Mouse (Mus musculus): Measurements from ENCODE around the gene P3h3. TPM values are rescaled to one million over a fixed set of nuclear protein-coding genes. Genes with fewer than 3 reads are reported as not detected.

The P3h3 gene
- polyA plus RNA-seq, 1 experiment from 2014 or later, result 4.5 TPM

- no peak for ATAC-seq
- Histone ChIP-seq H3K27me3 (replicated peaks; ENCODE audit: control insufficient read depth, insufficient read depth, low read length) (peaks cover 49% of the 10 kb centered on the region), H3K4me3 (ENCODE audit: low read depth, low read length) (peak overlapping the region; percentile 70; the same call in 1 of the 2 replicates), H3K9me3 (ENCODE audit: control insufficient read depth) (no peaks in the 10 kb centered on the region), H3K4me2 (replicated peaks; ENCODE audit: low read depth) (peak overlapping the region; percentile 98), H3K36me3 (ENCODE audit: control insufficient read depth, insufficient read depth) (no peaks in the 10 kb centered on the region), H3K9ac (ENCODE audit: low read depth, low read length) (no peak overlapping the region), H3K27ac (ENCODE audit: low read depth, low read length) (no peak overlapping the region), H3K4me1 (replicated peaks; ENCODE audit: control insufficient read depth, insufficient read depth, low read length) (no peaks in the 10 kb centered on the region)
- 20% methylated on average over 14 of the region's 14 CpGs for WGBS
- no peak for TF ChIP-seq CTCF (IDR thresholded peaks at IDR 0.05; ENCODE audit: low read depth)
Observed at GRCm38 (mm10) chr6:124856321-124856720, 1.2 kb downstream of the P3h3 start.

GRCm38 (mm10) chr6:124854647-124855046 lies 2.9 kb downstream of the P3h3 start:
- TF ChIP-seq CTCF (IDR thresholded peaks at IDR 0.05; ENCODE audit: low read depth), result no peak
- H3K4me2 ChIP-seq (replicated peaks; ENCODE audit: low read depth), result no peak overlapping the region
- no peaks in the 10 kb centered on the region for H3K4me1 ChIP-seq (replicated peaks; ENCODE audit: control insufficient read depth, insufficient read depth, low read length)
- peaks cover 41% of the 10 kb centered on the region for H3K27me3 ChIP-seq (replicated peaks; ENCODE audit: control insufficient read depth, insufficient read depth, low read length)
- H3K9me3 ChIP-seq (ENCODE audit: control insufficient read depth), result no peaks in the 10 kb centered on the region
- no peak overlapping the region for H3K27ac ChIP-seq (ENCODE audit: low read depth, low read length)
- H3K9ac ChIP-seq (ENCODE audit: low read depth, low read length), result no peak overlapping the region
- no peaks in the 10 kb centered on the region for H3K36me3 ChIP-seq (ENCODE audit: control insufficient read depth, insufficient read depth)
- no peak for ATAC-seq
- 70% methylated on average over 12 of the region's 12 CpGs for WGBS
- H3K4me3 ChIP-seq (ENCODE audit: low read depth, low read length), result no peak overlapping the region

GRCm38 (mm10) chr6:124850535-124850934 lies 7.0 kb downstream of the P3h3 start:
- peaks cover 3% of the 10 kb centered on the region; the same call in 1 of the 2 replicates for H3K27me3 ChIP-seq (replicated peaks; ENCODE audit: control insufficient read depth, insufficient read depth, low read length)
- H3K36me3 ChIP-seq (ENCODE audit: control insufficient read depth, insufficient read depth), result no peaks in the 10 kb centered on the region; the same call in 1 of the 2 replicates
- H3K9me3 ChIP-seq (ENCODE audit: control insufficient read depth), result no peaks in the 10 kb centered on the region
- no peaks in the 10 kb centered on the region for H3K4me1 ChIP-seq (replicated peaks; ENCODE audit: control insufficient read depth, insufficient read depth, low read length)
- no peak for ATAC-seq
- no peak overlapping the region for H3K4me2 ChIP-seq (replicated peaks; ENCODE audit: low read depth)
- 60% methylated on average over 8 of the region's 8 CpGs for WGBS
- no peak overlapping the region for H3K9ac ChIP-seq (ENCODE audit: low read depth, low read length)
- H3K27ac ChIP-seq (ENCODE audit: low read depth, low read length), result no peak overlapping the region
- no peak overlapping the region for H3K4me3 ChIP-seq (ENCODE audit: low read depth, low read length)
- TF ChIP-seq CTCF (IDR thresholded peaks at IDR 0.05; ENCODE audit: low read depth), result no peak

GRCm38 (mm10) chr6:124847305-124847704 lies 10.2 kb downstream of the P3h3 start:
- H3K4me1 ChIP-seq (replicated peaks; ENCODE audit: control insufficient read depth, insufficient read depth, low read length), result no peaks in the 10 kb centered on the region
- H3K27ac ChIP-seq (ENCODE audit: low read depth, low read length), result no peak overlapping the region
- no peak overlapping the region for H3K9ac ChIP-seq (ENCODE audit: low read depth, low read length)
- TF ChIP-seq CTCF (IDR thresholded peaks at IDR 0.05; ENCODE audit: low read depth), result peak; percentile 98
- H3K36me3 ChIP-seq (ENCODE audit: control insufficient read depth, insufficient read depth), result no peaks in the 10 kb centered on the region; the same call in 1 of the 2 replicates
- ATAC-seq, result peak; percentile 61; the same call in 1 of the 2 replicates
- no peak overlapping the region for H3K4me2 ChIP-seq (replicated peaks; ENCODE audit: low read depth)
- H3K27me3 ChIP-seq (replicated peaks; ENCODE audit: control insufficient read depth, insufficient read depth, low read length), result no peaks in the 10 kb centered on the region
- H3K9me3 ChIP-seq (ENCODE audit: control insufficient read depth), result no peaks in the 10 kb centered on the region
- WGBS, result 11% methylated on average over 9 of the region's 9 CpGs
- no peak overlapping the region for H3K4me3 ChIP-seq (ENCODE audit: low read depth, low read length)

- Histone ChIP-seq H3K27ac (ENCODE audit: low read depth, low read length) (no peak within 1 kb of the TSS), H3K9ac (ENCODE audit: low read depth, low read length) (0 out of 2 replicates have a peak within 1 kb of the TSS, but pooled peaks have one; percentile 7), H3K4me1 (replicated peaks; ENCODE audit: control insufficient read depth, insufficient read depth, low read length) (no peaks in the 10 kb centered on the region), H3K9me3 (ENCODE audit: control insufficient read depth) (no peaks in the 10 kb centered on the region), H3K4me2 (replicated peaks; ENCODE audit: low read depth) (no peak within 1 kb of the TSS), H3K36me3 (ENCODE audit: control insufficient read depth, insufficient read depth) (peaks cover 5% of the 10 kb centered on the region), H3K4me3 (ENCODE audit: low read depth, low read length) (no peak within 1 kb of the TSS), H3K27me3 (replicated peaks; ENCODE audit: control insufficient read depth, insufficient read depth, low read length) (no peaks in the 10 kb centered on the region)
- 34% methylated on average over 15 of the region's 15 CpGs for WGBS
- no peak for TF ChIP-seq CTCF (IDR thresholded peaks at IDR 0.05; ENCODE audit: low read depth)
- no peak for ATAC-seq
Observed at GRCm38 (mm10) chr6:124840241-124841167, 17.0 kb downstream of the P3h3 start, which contains the start of gene Gnb3. Gnb3 (minus strand) TSS chr6:124840275.

GRCm38 (mm10) chr6:124839805-124840204 lies 17.7 kb downstream of the P3h3 start:
- Histone ChIP-seq H3K27ac (ENCODE audit: low read depth, low read length) (no peak overlapping the region), H3K9me3 (ENCODE audit: control insufficient read depth) (no peaks in the 10 kb centered on the region), H3K27me3 (replicated peaks; ENCODE audit: control insufficient read depth, insufficient read depth, low read length) (no peaks in the 10 kb centered on the region), H3K4me2 (replicated peaks; ENCODE audit: low read depth) (no peak overlapping the region), H3K36me3 (ENCODE audit: control insufficient read depth, insufficient read depth) (peaks cover 5% of the 10 kb centered on the region), H3K9ac (ENCODE audit: low read depth, low read length) (0 out of 2 replicates have a peak overlapping the region, but pooled peaks have one; percentile 7), H3K4me1 (replicated peaks; ENCODE audit: control insufficient read depth, insufficient read depth, low read length) (no peaks in the 10 kb centered on the region), H3K4me3 (ENCODE audit: low read depth, low read length) (no peak overlapping the region)
- WGBS, result 30% methylated on average over 8 of the region's 8 CpGs
- TF ChIP-seq CTCF (IDR thresholded peaks at IDR 0.05; ENCODE audit: low read depth), result no peak
- ATAC-seq, result no peak

All from intestine, postnatal 0 days (tissue).